Mouse (Mus musculus) left cerebral cortex, adult 8-10 months (tissue): ENCODE results near the gene Cfap45. TPM values are rescaled to one million over a fixed set of nuclear protein-coding genes. Genes with fewer than 3 reads are reported as not detected.

Experiments
- DNase-seq, 2 experiments: peaks; one replicate each; pipeline ENCODE4 v3.0.0; 2022; ENCODE audit warnings: low spot score in 2 of 2
- total RNA-seq, 4 experiments: library from RNA; stranded (reverse); gene quantifications; 2 replicates each; pipeline ENCODE4 v1.2.4; 2022

The Cfap45 gene
- total RNA-seq, result 1 to 10 TPM; 3.7 to 4.7 (median 4.1) TPM

DNA sequence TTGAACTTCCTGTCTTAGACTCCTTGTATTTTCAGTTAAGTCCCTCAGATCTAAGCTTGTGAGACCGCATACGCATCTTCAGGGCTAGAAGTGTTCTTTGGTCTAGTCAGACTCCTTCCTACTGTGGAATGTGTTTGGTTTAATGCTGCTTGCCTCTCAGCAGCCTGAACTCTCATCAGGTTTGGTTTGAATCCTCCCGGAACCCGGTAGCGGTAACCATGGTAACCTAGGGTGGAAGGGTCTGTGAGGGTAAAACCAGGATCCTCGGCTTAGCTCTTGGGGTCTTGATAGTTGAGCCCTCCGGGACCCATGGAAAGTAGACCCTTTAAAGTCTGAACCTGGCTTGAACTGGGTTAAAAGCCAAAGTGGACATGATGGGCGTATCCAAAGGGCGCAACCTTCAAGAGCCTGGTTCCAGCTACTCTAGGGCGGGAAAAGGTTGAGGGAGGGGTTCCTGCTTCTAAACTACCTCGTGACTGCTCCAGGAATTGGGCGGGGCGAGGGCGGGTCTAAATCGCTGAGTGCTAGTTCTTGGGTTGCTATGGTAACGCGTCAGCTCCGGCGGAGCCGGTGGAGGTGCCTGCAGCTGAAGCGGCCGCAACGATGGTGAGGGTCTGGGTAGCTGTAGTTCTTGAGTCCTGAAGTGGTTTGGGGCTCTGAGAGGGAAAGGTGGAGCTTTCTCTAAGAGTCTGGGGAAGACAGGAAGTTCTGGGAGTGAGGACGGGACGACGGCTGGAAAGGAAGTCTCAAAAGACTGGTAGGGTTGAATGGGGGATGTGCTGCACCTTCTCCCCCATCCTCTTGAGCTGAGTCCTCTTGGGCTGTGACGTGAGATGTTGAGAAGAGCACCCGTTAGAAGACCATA, at the start of gene Cfap45:
TSS of gene Cfap45 (plus strand) at position 226 of the 865 bp plus-strand sequence.
- DNase-seq, result peak; percentile 54 to 82

GRCm38 (mm10) chr1:172472909-172473308, 47.7 kb upstream of the Cfap45 start:
- DNase-seq, result no peak

GRCm38 (mm10) chr1:172474196-172474595, 46.4 kb upstream of the Cfap45 start:
- DNase-seq, result no peak

GRCm38 (mm10) chr1:172475054-172475741, 45.4 kb upstream of the Cfap45 start, which contains the start of gene Slamf9:
Gene Slamf9 (plus strand): TSS chr1:172475358.
- DNase-seq, result no peak

- no peak for DNase-seq
Measured at GRCm38 (mm10) chr1:172478020-172478419, 42.6 kb upstream of the Cfap45 start.

DNA sequence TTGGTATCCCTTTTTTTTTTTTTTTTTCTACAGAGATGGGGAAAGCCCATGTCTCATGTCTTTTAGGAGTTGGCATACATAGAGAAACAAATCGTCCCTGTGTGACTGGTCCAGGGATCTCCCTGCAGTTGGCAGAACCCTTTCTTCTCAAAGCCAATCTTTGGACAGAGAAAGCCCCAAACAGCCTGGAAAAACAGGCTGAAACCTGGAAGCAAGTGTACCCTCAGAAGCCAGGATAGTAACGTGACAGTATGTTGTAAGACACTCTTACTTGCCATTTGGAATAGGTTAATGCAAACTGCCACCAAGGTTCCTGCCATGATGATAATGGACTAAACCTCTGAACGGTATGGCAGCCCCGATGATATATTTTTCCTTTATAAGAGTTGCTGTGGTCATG, 40.2 kb upstream of the Cfap45 start:
- DNase-seq, result no peak

- DNase-seq, result no peak
Measured at GRCm38 (mm10) chr1:172481111-172481510, 39.5 kb upstream of the Cfap45 start.

- peak; percentile 67 to 94 for DNase-seq
Measured at GRCm38 (mm10) chr1:172481540-172482280, 38.9 kb upstream of the Cfap45 start, which contains the start of gene Igsf9. Gene Igsf9 (plus strand): TSS chr1:172481788.

DNA sequence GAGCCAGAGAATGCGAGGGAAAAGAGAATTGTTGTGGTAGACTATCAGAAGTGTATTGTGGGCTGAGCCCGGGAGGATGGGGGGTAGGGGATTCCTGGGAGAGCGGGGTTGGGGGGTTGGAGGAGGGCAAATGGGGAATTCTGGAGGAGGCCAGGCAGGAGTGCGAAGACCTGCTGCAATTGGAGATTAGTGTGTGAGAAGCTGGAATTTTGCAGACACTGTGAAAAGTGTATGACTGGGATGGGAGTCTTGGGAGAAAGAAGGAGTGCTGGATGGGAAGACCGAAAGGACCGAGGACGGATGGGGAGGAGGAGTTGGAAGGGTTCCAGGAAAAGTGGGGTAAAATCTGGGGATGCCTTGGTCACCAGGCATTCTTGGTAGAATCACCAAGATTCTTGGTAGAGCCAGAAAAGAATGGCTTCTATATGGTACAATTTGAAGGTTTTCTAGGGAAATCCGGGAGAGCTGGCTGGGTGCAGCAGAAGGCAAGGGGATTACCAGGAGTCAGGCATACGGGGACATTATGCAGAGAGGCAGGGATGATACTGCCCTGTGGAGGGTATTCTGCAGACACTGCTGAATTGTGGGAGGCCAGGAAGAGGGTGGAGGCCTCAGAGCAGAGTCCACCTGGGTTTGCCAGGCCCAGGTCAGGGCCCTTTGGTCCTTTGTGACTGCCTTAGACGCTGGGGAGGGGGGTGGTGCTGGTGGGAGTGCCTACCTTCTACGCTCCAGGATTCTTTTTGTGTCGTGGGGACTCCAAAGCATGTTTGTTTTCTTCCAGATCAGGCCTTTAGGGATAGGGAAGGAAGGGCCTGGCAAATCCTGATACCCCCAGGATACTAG, 37.9 kb upstream of the Cfap45 start:
- peak in 1 of 2 experiments; percentile 4 for DNase-seq

- DNase-seq, result peak in 1 of 2 experiments; percentile 4
Measured at GRCm38 (mm10) chr1:172483361-172483660, 37.3 kb upstream of the Cfap45 start.

DNA sequence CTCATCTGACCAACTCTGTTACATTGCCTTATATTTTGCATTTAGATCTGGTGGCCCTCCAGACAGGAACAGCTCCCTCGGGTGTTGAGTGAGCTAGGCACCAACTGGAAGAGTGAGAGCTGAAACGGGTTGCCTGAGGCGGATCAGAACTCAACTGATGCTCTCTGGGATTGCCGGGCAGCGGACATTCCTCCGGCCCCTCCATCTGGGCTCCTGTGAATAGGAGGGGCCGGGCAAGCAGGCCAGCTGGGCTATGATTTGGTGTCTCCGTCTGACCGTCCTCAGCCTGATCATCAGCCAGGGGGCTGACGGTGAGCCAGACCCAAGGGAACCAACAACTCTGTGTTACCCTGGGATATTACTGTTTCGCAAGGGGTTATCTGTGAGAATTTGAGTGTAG, 36.4 kb upstream of the Cfap45 start:
- DNase-seq, result peak in 1 of 2 experiments; percentile 6

GRCm38 (mm10) chr1:172484671-172485070, 35.9 kb upstream of the Cfap45 start:
- DNase-seq, result no peak

DNA sequence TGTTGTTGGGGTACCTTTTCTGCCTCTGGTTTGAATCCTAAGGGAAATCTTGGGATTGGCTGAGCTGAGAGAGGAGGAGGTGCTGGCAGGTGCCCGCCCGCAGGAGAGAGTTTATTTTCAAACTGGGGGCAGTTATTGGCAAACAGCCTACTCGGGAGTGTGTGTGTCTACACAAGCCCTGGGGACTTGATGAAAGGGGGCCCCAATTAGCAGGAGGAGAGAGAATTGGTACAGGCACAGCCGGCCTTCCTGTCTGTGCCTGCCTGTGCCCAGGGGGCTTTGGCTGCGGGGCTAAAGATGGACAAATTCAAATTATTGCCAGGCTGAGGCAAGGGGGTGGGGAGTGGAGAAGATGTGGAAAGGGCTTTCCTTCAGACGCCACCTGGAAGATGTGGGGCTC, 34.8 kb upstream of the Cfap45 start:
- no peak for DNase-seq

DNA sequence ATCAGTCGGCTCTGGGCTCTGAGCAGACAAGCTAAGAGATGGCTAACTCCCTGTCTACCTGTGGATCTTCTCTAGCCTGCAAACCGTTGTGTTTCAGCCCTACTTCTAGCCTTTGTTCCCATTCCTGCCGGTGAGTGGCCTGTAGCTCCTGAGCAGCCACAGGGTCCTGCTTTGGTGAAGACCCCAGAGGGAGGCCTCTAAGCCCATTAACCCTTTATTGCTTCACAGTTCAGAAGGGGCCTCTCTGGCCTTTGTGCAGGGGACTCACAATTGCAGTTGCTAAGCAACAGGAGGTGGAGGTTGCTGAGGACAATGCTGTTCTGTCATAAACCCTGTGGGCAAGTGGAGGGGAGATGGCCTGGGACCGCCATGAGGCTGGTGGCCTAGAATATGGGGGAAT, 34.4 kb upstream of the Cfap45 start:
- no peak for DNase-seq

DNA sequence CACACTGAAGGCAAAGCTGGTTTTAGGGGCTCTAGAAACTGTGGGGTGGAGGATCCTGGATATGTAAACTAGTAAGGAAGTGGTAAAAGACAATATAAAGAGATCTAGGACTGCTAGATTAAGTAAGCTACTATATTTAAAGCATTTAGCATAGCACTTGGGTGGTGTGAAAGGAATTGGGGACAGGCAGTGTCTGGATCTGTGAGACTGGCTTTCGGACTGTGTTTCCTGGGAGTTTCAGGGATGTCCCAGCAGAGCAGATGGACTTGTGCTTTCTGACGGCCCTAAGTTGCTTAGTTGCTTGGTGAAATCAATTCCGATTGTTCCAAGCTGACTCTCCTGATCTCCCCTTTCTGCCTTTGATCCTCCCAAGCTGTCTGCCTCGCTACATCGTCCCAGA, 34.0 kb upstream of the Cfap45 start:
- DNase-seq, result no peak

- DNase-seq, result no peak
Measured at GRCm38 (mm10) chr1:172487859-172488258, 32.7 kb upstream of the Cfap45 start.

GRCm38 (mm10) chr1:172488831-172489230, 31.8 kb upstream of the Cfap45 start:
- DNase-seq, result no peak

- no peak for DNase-seq
Measured at GRCm38 (mm10) chr1:172489585-172490250, 30.9 kb upstream of the Cfap45 start.

GRCm38 (mm10) chr1:172490261-172490661, 30.3 kb upstream of the Cfap45 start:
- DNase-seq, result peak; percentile 39 to 97

DNA sequence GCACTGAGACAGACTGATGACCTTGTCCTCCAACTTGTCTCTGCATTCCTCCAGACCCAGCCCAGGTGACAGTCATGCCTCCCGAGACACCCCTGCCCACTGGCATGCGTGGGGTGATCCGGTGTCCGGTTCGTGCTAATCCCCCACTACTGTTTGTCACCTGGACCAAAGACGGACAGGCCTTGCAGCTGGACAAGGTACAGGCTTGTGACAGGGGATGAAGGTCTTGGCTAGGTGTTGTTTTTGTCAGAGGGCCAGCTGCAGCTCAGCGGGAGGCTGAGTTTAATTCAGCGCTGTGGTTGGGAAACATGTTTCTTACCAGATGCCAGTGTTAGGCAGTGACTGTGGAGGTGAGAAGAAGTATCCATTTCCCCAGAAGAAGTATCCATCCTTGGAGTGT, 28.6 kb upstream of the Cfap45 start:
- no peak for DNase-seq
